Mouse (Mus musculus) gastrocnemius, postnatal 10 days (tissue): ENCODE measurements around the gene Gm6309. TPM values are rescaled to one million over a fixed set of nuclear protein-coding genes. Genes with fewer than 3 reads are reported as not detected.
"Not testable (repeated sequence)": the region's sequence is repeated elsewhere in the genome, so short reads cannot be mapped to it uniquely, and the experiment has no call there.

Experiments used
- DNase-seq: peaks from one replicate; pipeline ENCODE4 v3.0.0; 2021; ENCODE audit warnings: mixed read lengths
- long read RNA-seq, 2 experiments: library from polyadenylated mRNA; stranded (forward); transcript quantifications; one replicate each; pipeline ENCODE4 v2.0.0; 2021
- total RNA-seq, 2 experiments: library from RNA; stranded (reverse); gene quantifications; 2 replicates each; pipeline ENCODE4 v1.2.3; 2021

Gene Gm6309
- total RNA-seq = not detected
- long read RNA-seq, experiment 1 = 0 reads
- long read RNA-seq, experiment 2 = 0 reads

DNA sequence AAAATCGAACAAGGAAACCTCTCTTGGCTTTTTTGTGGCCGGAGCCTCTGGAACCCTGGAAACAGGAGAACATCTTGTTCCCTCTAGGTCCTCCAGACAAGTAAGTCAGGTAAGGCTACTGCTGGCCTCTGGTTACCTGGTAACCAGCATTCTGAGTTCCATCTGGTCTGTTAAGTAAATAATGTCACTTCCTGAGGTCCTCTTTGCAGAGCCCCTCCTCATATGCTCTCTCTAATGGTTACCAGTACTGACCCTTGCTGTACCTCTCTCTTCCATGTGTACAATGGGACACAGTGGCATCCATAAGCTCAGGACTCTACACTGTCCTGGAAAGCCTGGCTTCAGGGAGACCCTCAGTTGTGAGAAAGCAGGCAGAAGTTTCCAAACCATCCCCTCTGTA lies at the start of gene Gm6309:
Gm6309 (minus strand) TSS at position 101 of the 400 bp plus-strand sequence.
- not testable (repeated sequence) for DNase-seq

DNA sequence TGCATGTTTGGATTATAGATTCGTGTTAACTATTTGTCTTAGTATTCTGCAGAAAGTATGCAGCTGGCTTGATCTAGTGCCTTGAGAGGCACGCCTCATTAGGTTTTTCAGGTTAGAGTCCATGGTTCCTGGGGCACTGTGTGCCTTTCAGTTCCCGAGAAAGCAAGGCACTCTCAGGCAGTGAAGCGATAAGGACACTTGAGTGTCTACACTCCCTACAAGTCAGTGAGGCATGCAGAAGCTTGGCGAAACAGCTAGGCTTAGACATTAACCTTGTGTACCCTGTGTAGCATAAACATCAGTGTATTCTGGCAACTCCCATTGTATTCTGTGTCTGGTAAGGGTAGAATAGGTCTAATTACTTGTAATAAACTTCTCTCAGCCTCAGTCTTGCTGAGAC lies 35.0 kb upstream of the Gm6309 start:
- no peak for DNase-seq

DNA sequence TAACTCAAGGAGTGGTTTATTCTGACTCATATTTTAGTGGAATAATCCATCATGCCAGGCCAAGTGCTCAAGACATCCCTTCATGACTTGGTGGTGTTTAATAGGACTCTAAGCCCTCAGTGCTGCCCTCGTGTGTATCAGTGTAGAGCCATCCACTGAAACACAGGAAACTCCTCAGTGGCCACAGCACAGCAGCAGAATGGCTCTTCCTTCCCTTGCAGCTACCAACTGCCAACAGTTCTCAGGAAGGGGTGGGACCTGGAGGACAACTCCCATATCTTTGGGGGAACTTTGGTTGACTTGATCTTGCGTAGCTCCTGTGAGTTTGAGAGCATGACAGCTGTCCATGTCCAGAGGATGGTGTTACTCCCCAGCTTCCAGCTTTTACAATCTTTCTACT lies 33.4 kb upstream of the Gm6309 start:
- DNase-seq = no peak

DNA sequence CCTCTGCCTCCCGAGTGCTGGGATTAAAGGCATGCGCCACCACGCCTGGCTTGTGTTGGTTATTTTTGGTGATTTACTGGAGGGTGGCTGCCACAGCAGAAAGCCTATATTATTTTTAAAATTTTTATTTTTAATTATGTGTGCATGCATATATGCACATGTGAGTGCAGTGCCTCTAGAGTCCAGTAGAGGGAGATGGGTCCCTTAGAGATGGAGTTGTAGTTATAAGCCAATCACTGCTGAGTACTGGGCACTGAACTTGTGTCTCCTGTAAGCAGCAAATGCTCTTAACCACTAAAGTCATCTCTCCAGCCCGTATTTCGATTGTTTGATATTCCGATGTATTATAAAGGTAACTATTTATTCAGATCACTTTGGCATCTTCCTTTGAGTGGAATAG lies 30.1 kb upstream of the Gm6309 start:
- DNase-seq = no peak

DNA sequence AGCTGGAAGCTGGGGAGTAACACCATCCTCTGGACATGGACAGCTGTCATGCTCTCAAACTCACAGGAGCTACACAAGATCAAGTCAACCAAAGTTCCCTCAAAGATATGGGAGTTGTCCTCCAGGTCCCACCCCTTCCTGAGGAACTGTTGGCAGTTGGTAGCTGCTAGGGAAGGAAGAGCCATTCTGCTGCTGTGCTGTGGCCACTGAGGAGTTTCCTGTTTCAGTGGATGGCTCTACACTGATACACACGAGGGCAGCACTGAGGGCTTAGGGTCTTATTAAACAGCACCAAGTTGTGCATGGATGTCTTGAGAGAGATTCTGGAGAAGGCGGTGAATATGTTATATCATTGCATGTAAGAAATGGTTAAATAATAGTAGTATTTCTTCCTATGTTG lies 29.0 kb upstream of the Gm6309 start:
- DNase-seq = no peak

DNA sequence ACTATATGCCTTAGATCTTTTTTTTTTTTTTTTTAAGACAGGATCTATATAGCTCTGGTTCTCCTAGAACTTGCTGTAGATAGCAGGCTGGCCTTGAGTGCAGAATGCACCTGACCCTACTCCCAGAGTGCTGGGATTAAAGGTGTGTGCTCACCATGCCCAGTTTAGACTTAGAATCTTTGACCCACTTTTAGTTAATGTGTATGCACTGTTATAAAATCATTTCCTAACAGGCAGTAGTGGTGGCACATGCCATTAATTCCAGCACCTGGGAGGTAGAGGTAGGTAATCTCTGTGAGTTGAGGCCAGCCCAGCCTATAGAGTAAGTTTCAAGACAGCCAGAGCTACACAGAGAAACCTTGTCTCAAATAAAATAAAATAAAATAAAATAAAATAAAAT lies 28.6 kb upstream of the Gm6309 start:
- DNase-seq = no peak

DNA sequence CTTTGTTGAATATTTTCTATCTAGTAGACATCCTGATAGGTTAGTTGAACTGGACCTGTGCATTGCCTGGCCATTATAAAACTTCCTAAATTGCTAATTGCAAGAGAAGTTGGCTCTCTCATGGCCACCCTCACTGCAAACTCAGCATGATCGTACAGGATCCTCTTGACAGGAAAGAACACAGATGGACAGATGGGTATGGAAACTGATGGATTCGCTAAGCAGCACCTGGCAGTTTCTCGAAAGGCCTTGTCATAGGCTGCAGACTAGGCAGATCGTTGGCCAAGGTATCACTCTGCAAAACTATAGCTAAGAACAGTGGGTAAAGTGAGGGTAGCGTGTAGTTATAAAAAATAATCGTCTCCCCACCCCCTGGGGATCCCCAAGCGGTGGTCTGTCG lies 22.8 kb upstream of the Gm6309 start:
- DNase-seq = no peak

DNA sequence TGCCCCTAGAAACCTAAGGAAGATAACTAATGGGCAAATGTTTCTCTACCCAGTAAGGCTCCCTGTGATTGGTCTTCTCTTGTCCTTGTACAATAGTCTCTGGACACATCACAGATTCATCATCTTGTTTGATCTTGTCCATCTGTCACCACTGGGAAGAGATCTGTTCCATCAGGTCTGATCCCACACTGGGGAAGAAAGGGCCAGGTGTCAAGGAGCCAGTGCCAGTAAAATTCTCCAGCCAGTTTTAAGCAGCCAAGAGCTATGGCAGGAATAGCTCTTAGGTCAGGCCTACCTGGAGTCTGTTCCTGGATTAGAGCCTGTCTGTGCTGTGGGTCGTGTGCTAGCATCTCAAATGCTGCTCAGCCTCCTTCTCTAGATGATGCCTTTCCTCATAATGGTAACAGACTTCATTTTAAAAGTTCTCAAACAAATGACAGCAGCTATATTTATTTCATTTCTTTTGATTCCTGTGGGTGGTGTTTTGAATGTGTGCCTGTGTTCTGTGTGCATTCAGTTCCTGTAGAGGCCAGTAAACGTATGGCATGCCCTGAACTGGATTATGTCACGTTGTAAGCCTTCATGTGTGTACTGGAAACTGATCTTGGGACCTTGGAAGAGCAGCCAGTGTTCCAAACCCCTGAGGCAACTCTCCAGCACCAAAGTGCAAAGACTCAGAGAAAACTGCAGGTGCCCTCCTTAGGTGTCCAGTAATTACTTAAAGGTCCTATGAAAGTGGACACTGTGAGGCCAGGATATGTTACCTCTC lies 20.2 kb upstream of the Gm6309 start:
- no peak for DNase-seq

DNA sequence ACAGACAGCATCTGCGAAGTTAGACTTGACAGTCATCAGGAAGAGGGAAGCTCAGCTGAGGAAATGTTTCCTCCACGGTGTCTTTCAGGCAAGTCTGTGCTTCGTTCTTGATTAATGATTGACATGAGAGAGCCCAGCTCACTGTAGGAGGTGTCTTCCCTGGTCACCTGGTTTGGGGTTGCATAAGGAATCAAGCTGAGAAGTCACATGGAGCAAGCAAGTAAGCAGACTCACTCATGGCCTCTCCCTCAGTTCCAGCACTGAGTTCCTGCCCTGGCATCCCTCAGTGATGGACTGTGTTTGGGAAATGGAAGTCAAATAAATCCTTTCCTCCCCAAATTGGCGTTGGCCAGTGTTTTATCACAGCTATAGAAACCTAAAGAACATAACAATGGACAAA lies 19.6 kb upstream of the Gm6309 start:
- DNase-seq = no peak

DNA sequence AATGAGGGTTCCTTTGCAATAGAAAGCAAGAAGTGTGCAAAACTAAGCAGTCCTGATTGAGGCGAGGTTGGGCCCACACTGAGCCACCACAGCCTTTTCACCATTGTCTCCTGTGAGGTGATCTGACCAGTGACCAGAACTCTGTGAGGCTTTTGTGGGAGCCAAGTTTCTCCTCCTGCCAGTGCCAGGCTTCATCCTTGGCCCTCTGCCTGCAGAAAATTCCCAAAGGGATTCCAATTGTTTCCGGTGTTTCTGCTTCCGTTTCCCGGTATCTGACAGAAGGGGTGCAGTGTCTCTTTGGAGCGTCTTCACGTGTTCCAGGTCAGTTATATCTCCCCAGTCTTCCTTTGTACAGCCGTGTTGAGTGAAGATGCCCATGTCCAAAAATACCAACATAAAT lies 18.2 kb upstream of the Gm6309 start:
- no peak for DNase-seq

DNA sequence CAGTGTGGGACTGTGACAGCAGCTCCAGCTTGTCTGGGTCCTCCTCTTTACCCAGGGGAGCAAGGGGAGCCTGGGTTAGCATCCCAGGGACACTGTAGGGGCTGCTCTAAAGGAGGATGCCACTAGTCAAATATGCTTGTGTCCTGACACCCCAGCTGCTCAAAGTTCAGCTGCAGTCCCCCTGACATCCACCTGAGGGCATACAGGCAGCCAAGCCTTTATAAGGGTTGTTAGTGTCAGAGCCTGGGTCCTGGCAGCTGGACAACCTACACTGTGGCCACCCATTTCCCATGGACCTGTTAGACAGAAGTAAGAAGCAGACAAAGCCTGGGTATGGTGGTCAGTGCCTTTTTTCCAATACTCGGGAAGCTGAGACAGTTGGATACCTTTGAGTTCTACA lies 17.6 kb upstream of the Gm6309 start:
- DNase-seq = no peak

DNA sequence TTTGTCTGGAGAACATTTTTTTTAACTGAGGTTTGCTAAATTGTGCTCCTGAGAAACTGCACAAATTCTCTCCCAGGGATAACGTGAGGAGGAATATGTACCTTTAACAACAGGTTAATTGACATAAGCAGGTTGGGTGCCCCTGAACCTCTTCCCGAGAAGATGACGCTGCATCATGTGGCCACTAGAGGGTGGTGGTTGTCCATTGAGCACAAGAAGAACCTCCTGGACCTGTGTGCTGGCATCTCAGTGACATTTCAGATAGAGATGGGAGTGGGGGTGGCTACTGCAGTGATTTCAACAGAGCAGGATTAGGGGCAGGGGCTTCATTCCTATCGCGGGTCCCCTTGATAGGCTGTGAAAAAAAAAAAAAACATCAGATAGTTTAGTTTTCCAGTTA lies 16.9 kb upstream of the Gm6309 start:
- peak; percentile 61 for DNase-seq

DNA sequence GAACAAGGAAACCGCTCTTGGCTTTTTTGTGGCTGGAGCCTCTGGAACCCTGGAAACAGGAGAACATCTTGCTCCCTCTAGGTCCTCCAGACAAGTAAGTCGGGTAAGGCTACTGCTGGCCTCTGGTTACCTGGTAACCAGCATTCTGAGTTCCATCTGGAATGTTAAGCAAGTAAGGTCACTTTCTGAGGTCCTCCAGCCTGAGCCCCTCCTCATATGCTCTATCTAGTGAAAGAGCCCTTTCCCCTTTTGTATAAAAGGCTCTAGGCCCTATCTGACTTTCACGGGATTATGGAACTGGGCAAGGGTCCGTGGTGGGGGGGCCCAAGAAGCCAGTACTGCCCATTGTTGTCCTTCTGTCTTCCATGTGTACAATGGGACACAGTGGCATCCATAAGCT lies 14.7 kb upstream of the Gm6309 start, which contains the start of gene 1700001J03Rik:
1700001J03Rik (minus strand) TSS at position 101 of the 400 bp plus-strand sequence.
- DNase-seq = not testable (repeated sequence)

DNA sequence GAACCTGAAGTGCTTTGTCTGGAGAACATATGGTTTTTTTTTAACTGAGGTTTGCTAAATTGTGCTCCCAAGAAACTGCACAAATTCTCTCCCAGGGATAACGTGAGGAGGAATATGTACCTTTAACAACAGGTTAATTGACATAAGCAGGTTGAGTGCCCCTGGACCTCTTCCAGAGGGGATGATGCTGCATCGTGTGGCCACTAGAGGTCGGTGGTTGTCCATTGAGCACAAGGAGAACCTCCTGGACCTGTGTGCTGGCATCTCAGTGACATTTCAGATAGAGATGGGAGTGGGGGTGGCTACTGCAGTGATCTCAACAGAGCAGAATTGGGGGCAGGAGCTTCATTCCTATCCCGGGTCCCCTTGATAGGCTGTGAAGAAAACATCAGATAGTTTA lies 2.2 kb upstream of the Gm6309 start:
- peak; percentile 18 for DNase-seq

DNA sequence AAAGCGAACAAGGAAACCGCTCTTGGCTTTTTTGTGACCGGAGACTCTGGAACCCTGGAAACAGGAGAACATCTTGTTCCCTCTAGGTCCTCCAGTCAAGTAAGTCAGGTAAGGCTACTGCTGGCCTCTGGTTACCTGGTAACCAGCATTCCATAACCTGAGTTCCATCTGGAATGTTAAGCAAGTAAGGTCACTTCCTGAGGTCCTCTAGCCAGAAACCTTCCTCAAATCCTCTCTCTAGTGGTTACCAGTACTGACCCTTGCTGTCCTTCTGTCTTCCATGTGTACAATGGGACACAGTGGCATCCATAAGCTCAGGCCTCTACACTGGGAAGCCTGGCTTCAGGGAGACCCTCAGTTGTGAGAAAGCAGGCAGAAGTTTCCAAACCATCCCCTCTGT lies 10.1 kb downstream of the Gm6309 start, which contains the start of gene Gm5565:
Gm5565 (minus strand) TSS at position 101 of the 400 bp plus-strand sequence.
- not testable (repeated sequence) for DNase-seq

DNA sequence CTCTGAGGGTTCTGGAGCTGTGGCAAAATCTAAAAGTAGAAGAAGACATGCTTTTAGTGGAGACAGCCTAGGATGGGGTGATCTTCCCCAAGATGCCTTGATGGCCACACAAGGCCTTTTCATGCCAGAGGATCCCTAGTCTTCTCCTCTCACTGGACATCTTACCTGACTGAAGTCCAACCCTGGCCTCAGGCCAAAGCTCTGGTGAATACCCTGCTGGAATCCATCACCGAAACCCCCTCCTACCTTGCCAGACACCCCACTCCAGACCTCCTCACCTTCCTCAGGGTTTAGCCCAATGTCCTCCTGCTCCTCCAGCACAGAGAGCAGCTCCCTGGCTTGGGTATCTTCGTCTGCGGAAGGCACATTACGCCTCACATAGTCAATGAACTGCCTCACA lies 12.2 kb downstream of the Gm6309 start:
- not testable (repeated sequence) for DNase-seq

DNA sequence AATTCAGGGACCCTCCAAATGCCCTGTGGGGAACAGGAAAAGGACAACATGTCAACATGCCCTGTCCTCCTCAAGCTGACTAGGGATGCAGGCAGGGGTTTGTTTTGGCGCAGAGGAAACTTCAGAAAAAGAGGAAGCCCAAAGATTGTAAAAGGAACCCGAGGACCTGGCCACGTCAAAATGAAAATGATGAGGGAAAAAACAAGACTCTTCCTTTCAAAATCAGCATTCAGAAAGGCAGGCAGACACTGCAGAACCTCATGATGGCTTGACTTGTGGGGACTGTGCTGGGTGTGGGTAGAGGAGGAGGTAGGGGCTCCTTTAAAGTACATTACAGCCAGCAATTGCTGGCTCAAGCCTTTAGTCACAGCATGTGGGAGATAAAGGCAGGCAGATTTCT lies 20.1 kb downstream of the Gm6309 start:
- no peak for DNase-seq

DNA sequence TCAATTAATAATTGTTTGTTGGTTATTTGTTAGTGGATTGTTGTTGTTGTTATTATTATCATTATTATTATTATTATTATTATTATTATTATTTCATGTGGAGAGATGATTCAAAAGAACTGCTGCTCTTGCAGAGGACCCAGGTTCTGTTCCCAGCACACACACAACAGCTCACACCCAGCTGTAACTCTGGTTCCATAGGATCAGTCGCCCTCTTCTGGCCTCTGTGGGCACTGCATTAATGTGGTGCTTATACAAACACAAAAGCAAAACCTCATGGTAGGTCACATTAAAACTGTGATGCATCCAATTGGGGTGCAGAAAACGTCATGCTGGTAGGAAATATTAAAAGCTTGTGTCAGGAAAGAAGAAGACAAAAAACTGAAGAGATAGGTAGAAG lies 22.6 kb downstream of the Gm6309 start:
- no peak for DNase-seq

Other genes starting within 250 kb of the Gm6309 start
- gene Cyp3a25, start 161.1 kb downstream of the Gm6309 start, total RNA-seq = not detected
- gene Cyp3a59, start 91.5 kb downstream of the Gm6309 start, total RNA-seq = not detected
- gene Gm5565, start 10.2 kb downstream of the Gm6309 start, total RNA-seq = not detected
- under 1 TPM; 0.65 to 0.87 TPM for gene 1700001J03Rik, start 14.6 kb upstream of the Gm6309 start, total RNA-seq
- gene Rnf6, start 50.8 kb upstream of the Gm6309 start, total RNA-seq = 10 to 100 TPM; 38.7 to 43.0 TPM
- 10 to 100 TPM; 20.5 to 27.2 TPM for gene Cdk8, start 60.5 kb upstream of the Gm6309 start, total RNA-seq
- gene Wasf3, start 214.3 kb upstream of the Gm6309 start, total RNA-seq = 1 to 10 TPM; 1.6 TPM